Mouse (Mus musculus) adrenal gland, postnatal 25 days (tissue): Measurements from ENCODE around the gene Gm49601. TPM values are rescaled to one million over a fixed set of nuclear protein-coding genes. Genes with fewer than 3 reads are reported as not detected.
A peak's percentile ranks its signal among the peaks of the same experiment; 100 is the strongest.

Experiments used
- DNase-seq: peaks from one replicate; pipeline ENCODE4 v3.0.0; 2021; ENCODE audit warnings: mixed read lengths
- total RNA-seq: library from RNA; stranded (reverse); gene quantifications from 2 replicates; pipeline ENCODE4 v1.2.3, GENCODE M21; 2021

The Gm49601 gene
- total RNA-seq, 1 experiment from 2014 or later = 5.5 TPM

- peak; percentile 85 for DNase-seq
Measured at GRCm38 (mm10) chr16:18629390-18630231, 3.4 kb upstream of the Gm49601 start, which contains the start of gene Sept5. Gene Sept5, minus strand, starts transcription at chr16:18629954.

- no peak for DNase-seq
Measured at GRCm38 (mm10) chr16:18628948-18629340, 2.7 kb upstream of the Gm49601 start.

GRCm38 (mm10) chr16:18628206-18628947 lies 2.1 kb upstream of the Gm49601 start:
- DNase-seq = no peak

- DNase-seq = no peak
Measured at GRCm38 (mm10) chr16:18627163-18627562, 936 bp upstream of the Gm49601 start.

GRCm38 (mm10) chr16:18625791-18626311 lies 376 bp downstream of the Gm49601 start:
- DNase-seq = no peak

GRCm38 (mm10) chr16:18625097-18625496 lies 1.1 kb downstream of the Gm49601 start:
- DNase-seq = no peak

GRCm38 (mm10) chr16:18624641-18625040 lies 1.6 kb downstream of the Gm49601 start:
- DNase-seq = no peak

- DNase-seq = no peak
Measured at GRCm38 (mm10) chr16:18623751-18624540, 2.3 kb downstream of the Gm49601 start.

- DNase-seq = no peak
Measured at GRCm38 (mm10) chr16:18622916-18623750, 3.1 kb downstream of the Gm49601 start.

GRCm38 (mm10) chr16:18622019-18622418 lies 4.2 kb downstream of the Gm49601 start, which contains the start of gene Gp1bb:
Gene Gp1bb, minus strand, starts transcription at chr16:18622403.
- no peak for DNase-seq

- DNase-seq = no peak
Measured at GRCm38 (mm10) chr16:18621362-18622001, 4.7 kb downstream of the Gm49601 start.

- peak; percentile 32 for DNase-seq
Measured at GRCm38 (mm10) chr16:18620601-18621361, 5.4 kb downstream of the Gm49601 start.

GRCm38 (mm10) chr16:18620201-18620600 lies 6.0 kb downstream of the Gm49601 start:
- no peak for DNase-seq

GRCm38 (mm10) chr16:18619110-18619509 lies 7.1 kb downstream of the Gm49601 start:
- DNase-seq = no peak

- DNase-seq = no peak
Measured at GRCm38 (mm10) chr16:18618297-18618696, 7.9 kb downstream of the Gm49601 start.

GRCm38 (mm10) chr16:18617370-18618065 lies 8.7 kb downstream of the Gm49601 start:
- DNase-seq = peak; percentile 89

- DNase-seq = no peak
Measured at GRCm38 (mm10) chr16:18613301-18613700, 12.9 kb downstream of the Gm49601 start.

- DNase-seq = no peak
Measured at GRCm38 (mm10) chr16:18611752-18612151, 14.5 kb downstream of the Gm49601 start.

GRCm38 (mm10) chr16:18609099-18609498 lies 17.1 kb downstream of the Gm49601 start:
- no peak for DNase-seq
